In the genomic region with DNA sequence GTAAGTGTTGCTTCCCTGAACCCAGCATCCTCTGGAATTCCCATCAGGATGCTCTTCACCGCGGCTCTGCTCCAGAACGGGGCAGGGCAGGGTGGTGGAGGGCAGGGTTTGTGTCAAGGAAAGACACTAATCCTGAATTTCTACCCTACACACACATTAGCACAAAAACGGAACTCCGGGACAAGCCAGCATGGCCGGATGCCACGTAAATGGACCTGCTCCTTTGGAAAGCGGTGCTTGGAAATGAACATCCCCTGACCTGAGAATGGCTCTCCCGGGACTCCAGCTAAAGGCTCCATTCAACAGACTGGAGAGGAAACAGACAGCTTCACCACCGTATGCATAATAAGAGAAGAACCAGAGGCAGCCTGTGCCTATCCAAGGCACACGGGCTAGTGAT, we compare ENCODE assay signal across 19 mouse cellular contexts. TPM values are rescaled to one million over a fixed set of nuclear protein-coding genes. Genes with fewer than 3 reads are reported as not detected.
A peak's percentile ranks its signal among the peaks of the same experiment; 100 is the strongest.
DNase-seq lines count a peak whose midpoint lies in the region; TF ChIP-seq lines count a peak whose summit lies in the region.
"Had no signal": no experiment of that assay in that cellular context is flagged by ENCODE, and none has a peak within 500 bp of the region (broad histone marks: within the 10 kb centered on the region; RNA-seq: fewer than 3 reads in every experiment).

No protein-coding gene starts in this region.

- peak overlapping the region; percentile 79 for H3K27ac ChIP-seq in layer of hippocampus, adult 2 months
- H3K27ac ChIP-seq: embryonic facial prominence, embryonic 12.5 days; forebrain, embryonic 15.5 days; heart, embryonic 13.5 days; hindbrain, embryonic 12.5 days; intestine, embryonic 15.5 days had no signal

- TF ChIP-seq CTCF in layer of hippocampus, adult 2 months (conservative IDR thresholded peaks at IDR 0.05) = no peak

- H3K4me3 ChIP-seq in layer of hippocampus, adult 2 months = peak overlapping the region; percentile 44
- H3K4me3 ChIP-seq: embryonic facial prominence, embryonic 12.5 days; forebrain, embryonic 15.5 days; heart, embryonic 13.5 days; hindbrain, embryonic 12.5 days; intestine, embryonic 15.5 days had no signal

- DNase-seq in cerebellum, adult 18-20 months = peak; percentile 59 to 63
- DNase-seq in cerebellum, adult 9-10 months = no peak
- no peak for DNase-seq in layer of hippocampus, adult 2 months (ENCODE audit: low spot score in 2 of 2)
- no peak for DNase-seq in layer of hippocampus, postnatal 14 days (ENCODE audit: low spot score in 2 of 2)
- DNase-seq in R1 (ENCODE audit: low read depth, low spot score) = peak; percentile 55
- DNase-seq in cerebellum, postnatal 10 days = peak; percentile 37 to 40
- DNase-seq in lung, postnatal 10 days = no peak
- DNase-seq: adrenal gland, adult 8-10 months; adrenal gland, postnatal 36 days; gastrocnemius, postnatal 36 days; heart, adult 11 months; heart, postnatal 4 days; kidney, adult 18-20 months had no signal

RNA-seq across cellular contexts. Expression of a gene that starts 3.9 kb away (rescaled TPM):
- total RNA-seq in layer of hippocampus, adult 2 months (2021) = 100 to 1,000 TPM; 756 to 804 TPM
- 100 to 1,000 TPM; 878 to 953 TPM for total RNA-seq in layer of hippocampus, postnatal 14 days (2021)

RNA-seq across cellular contexts. Expression of a gene that starts 23.1 kb away (rescaled TPM):
- 10 to 100 TPM; 55.5 to 64.8 TPM for total RNA-seq in layer of hippocampus, adult 2 months (2021)
- total RNA-seq in layer of hippocampus, postnatal 14 days (2021) = 10 to 100 TPM; 41.1 TPM

RNA-seq across cellular contexts. Expression of a gene that starts 33.3 kb away (rescaled TPM):
- 10 to 100 TPM; 11.9 to 22.4 TPM for total RNA-seq in layer of hippocampus, adult 2 months (2021)
- 10 to 100 TPM; 21.9 to 36.2 TPM for total RNA-seq in layer of hippocampus, postnatal 14 days (2021)
- total RNA-seq: common myeloid progenitor, adult 5-6 weeks had no signal

RNA-seq across cellular contexts. Expression of a gene that starts 33.8 kb away (rescaled TPM):
- 100 to 1,000 TPM; 336 to 347 TPM for total RNA-seq in layer of hippocampus, adult 2 months (2021)
- total RNA-seq in layer of hippocampus, postnatal 14 days (2021) = 100 to 1,000 TPM; 389 to 413 TPM

RNA-seq across cellular contexts. Expression of a gene that starts 58.4 kb away (rescaled TPM):
- 10 to 100 TPM; 29.2 to 34.8 TPM for total RNA-seq in layer of hippocampus, adult 2 months (2021)
- 10 to 100 TPM; 18.5 to 23.3 TPM for total RNA-seq in layer of hippocampus, postnatal 14 days (2021)

Comparison
In these comparisons a context has a peak if more than half of its experiments do, and no peak if none do; other contexts are left out.
1. DNase-seq: peak in cerebellum, adult 18-20 months (2 of 2), R1 (single experiment) and cerebellum, postnatal 10 days (2 of 2); none in cerebellum, adult 9-10 months (single experiment), layer of hippocampus, adult 2 months (0 of 2), layer of hippocampus, postnatal 14 days (0 of 2) and lung, postnatal 10 days (single experiment).